Mouse (Mus musculus) heart, postnatal 10 days (tissue): Measurements from ENCODE around the gene Zfp750. TPM values are rescaled to one million over a fixed set of nuclear protein-coding genes. Genes with fewer than 3 reads are reported as not detected.

Experiments
- DNase-seq, 2 experiments: peaks; one replicate each; pipeline ENCODE4 v3.0.0; 2021
- intact Hi-C: fragments of 180-260 bp; cut with DNase I; formaldehyde crosslinking; loops from one replicate; pipeline ENCODE4 v1.15.1; 2025
- total RNA-seq, 2 experiments: library from RNA; stranded (reverse); gene quantifications; 2 replicates each; pipeline ENCODE4 v1.2.3; 2021

Gene Zfp750
- total RNA-seq, 2 experiments from 2014 or later = 0.07 TPM; not detected in 1

DNA sequence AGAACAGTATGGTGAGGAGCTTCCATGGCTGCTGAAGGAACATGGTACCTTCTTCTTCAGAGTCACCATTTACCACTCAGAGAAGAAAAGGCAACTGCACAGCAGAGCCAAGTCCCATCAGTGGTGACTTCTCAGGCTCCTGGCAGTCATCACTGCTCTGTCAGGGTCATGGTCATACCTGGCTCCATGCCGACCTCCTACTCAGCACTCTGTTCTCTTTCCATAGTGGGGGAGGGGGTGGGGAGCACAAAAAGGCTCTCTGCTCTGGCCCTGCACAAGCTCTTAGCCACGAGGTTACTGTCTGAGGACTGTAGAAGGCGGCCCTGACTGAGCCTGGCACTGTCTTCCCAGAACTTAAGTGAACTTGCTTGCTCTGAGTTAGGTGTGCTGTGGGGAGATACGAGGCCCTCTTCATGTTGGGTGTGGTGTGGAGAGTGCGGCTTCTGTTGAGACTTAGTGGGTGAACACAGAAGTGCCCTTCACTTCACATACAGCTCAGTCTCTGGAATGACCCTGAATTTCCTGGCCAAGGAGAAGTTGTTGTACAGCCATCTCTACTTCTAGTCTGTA is 24.2 kb upstream of the Zfp750 start:
- DNase-seq = no peak
- intact Hi-C loops = no loop called here

- DNase-seq = no peak
- intact Hi-C loops = no loop called here
These were observed 23.3 kb upstream of the Zfp750 start for GRCm38 (mm10) chr11:121542471-121542870.

- no peak for DNase-seq
- intact Hi-C loops = no loop called here
These were observed 17.4 kb upstream of the Zfp750 start for GRCm38 (mm10) chr11:121536528-121536927.

DNA sequence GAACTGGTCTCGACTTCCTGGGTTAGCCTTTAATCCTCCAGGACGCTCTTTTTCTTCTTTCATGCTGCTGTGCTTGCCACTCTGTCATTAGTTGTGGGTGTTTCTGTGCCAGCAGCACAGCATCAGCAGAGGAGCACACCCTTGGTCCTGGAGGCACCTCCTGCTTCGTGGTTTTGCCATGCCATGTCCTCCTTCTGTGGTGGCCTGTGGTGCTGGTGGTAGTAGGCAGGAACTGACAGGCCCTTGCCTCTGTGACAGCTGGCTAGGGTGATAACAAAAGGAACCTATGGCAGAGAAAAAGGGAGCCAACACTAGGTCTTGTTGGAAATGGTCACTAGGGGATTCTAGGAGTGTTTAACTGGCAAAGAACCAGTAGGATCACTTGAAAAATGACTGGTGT is 10.6 kb upstream of the Zfp750 start:
- intact Hi-C loops = no loop called here
- no peak for DNase-seq

GRCm38 (mm10) chr11:121524191-121524590 is 5.1 kb upstream of the Zfp750 start:
- no peak for DNase-seq
- intact Hi-C loops = no loop called here

- intact Hi-C loops = no loop called here
- DNase-seq = no peak
These were observed 3.1 kb upstream of the Zfp750 start for GRCm38 (mm10) chr11:121522156-121522762.

DNA sequence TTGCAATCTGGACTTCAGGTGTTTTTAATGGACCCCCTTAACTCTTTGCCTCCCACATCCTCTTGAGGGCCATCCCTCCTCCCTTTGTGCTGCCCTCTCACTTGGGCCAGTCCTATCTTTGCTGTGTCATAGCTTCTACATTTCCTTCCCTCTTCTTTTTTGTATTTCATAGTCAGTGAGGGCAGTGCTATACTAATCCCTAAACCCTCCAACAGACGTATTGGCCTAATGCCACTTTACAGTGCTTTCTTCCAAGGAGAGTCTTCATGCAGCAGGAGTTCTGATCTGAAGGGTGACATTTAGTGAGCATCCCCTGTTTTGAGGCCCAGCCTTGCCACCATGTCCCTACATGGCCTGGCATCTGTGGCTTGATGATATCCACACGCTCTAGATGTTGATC is 1.6 kb upstream of the Zfp750 start:
- intact Hi-C loops = no loop called here

DNA sequence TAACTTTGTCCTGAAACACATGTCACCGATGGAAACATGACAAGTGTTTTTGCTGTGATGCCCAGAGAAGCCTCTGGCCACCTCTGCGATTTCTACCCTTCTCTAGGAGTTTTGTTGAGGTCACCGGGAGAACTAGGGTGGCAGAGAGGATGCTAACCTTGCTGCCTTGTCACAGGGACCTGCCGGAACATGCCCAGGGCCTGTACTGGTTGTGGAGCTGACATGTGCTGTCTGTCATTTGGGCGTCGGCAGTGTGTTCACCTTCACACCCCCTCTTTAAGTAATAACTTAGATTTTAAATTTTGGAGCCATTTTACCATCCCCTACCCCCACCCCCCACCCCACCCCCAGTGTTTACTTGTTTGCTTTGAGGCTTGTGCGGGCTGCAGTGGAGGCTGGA is 570 bp upstream of the Zfp750 start:
- no peak for DNase-seq
- intact Hi-C loops = no loop called here

More for the DNA sequence above, 1.6 kb upstream of the Zfp750 start:
- no peak for DNase-seq

GRCm38 (mm10) chr11:121517687-121518465 is 1.3 kb downstream of the Zfp750 start:
- intact Hi-C loops = no loop called here

GRCm38 (mm10) chr11:121516906-121517305 is 2.2 kb downstream of the Zfp750 start:
- intact Hi-C loops = no loop called here
- DNase-seq = no peak

More at GRCm38 (mm10) chr11:121517687-121518465, 1.3 kb downstream of the Zfp750 start:
- peak; percentile 33 to 35 for DNase-seq

- intact Hi-C loops = no loop called here
- DNase-seq = no peak
These were observed 3.1 kb downstream of the Zfp750 start for GRCm38 (mm10) chr11:121515996-121516395.

- intact Hi-C loops = no loop called here
These were observed 6.1 kb downstream of the Zfp750 start for GRCm38 (mm10) chr11:121512896-121513572.

DNA sequence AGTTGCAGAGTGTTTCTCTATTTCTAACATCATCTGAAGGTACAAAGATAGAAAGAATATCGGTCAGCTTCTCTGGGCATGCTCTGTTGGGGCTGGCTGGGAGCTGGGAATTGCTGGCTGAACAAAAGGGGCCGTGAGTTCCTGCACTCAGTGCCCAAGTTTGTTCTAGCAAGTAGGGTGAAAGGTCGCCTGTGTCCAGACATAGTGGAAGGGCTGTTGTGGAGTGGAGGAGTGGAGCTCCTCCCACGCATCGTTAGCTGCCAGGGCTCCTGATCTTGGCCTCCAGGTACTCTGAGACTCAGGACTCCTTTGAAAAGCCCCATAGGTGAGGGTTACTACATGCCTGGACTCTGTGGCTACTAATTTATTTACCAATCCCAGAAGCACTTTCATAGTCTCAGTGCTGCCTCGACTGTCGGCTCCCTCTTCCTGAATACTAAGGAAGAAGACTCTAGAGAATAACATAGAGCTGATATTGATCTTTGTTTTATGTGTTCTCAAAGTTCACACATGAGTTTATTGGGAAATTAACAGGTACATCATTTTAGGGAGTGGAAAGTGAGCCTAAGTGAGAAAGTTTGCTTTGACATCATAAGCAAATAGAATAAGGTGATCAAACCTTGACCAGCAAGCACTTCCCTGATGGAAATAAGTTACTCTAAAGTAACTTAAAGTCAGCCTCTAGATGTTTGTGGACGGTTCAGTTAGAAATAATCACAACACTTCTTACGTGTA is 8.5 kb downstream of the Zfp750 start:
- intact Hi-C loops = no loop called here
- no peak for DNase-seq

More at GRCm38 (mm10) chr11:121512896-121513572, 6.1 kb downstream of the Zfp750 start:
- no peak for DNase-seq

- DNase-seq = no peak
- intact Hi-C loops = no loop called here
These were observed 10.7 kb downstream of the Zfp750 start for GRCm38 (mm10) chr11:121508478-121508877.

GRCm38 (mm10) chr11:121502000-121502860 is 16.9 kb downstream of the Zfp750 start:
- DNase-seq = no peak
- intact Hi-C loops = no loop called here

GRCm38 (mm10) chr11:121501525-121501924 is 17.6 kb downstream of the Zfp750 start:
- DNase-seq = no peak
- intact Hi-C loops = no loop called here

DNA sequence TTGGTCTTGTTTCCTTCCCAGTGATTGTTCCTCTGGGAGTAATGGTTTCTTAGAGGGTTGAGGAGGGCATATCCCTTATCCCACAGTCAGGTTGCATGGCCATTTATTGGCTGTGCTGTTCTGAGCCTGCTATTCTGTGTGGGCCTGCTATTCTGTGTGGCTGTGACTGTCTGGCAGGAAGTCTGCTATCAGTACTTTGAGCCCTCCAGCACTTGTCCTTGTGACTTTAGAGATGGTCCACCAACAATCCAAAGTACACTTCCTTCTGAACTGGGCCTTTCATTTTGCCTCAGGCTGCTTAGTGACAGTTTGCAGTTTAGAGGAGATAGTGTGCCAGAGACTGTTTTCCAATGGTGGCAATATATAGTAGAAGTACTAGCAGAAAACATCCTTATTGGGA is 18.5 kb downstream of the Zfp750 start:
- no peak for DNase-seq

GRCm38 (mm10) chr11:121490651-121491050 is 28.5 kb downstream of the Zfp750 start:
- intact Hi-C loops = no loop called here
- no peak for DNase-seq

More for the DNA sequence above, 18.5 kb downstream of the Zfp750 start:
- intact Hi-C loops = no loop called here

DNA sequence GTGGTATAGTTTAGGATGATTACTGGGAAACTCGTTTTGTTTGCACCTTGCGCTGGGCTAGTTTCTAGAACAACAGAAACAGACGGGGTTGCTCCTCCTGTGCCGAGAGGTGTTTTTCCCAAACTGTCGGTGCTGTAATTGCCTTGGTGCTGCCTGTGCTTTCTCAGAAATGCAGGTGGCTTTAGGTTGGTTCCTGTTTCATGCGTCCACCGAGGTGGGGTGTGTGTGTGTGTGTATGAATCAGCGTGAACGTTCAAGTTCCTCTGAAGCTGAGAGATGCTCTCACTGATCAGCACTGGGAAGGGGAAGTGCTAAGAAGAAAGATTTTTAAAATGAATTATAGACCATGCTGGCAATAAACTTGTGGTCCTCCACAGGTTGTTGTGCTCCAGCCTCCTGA is 33.3 kb downstream of the Zfp750 start:
- intact Hi-C loops = no loop called here
- no peak for DNase-seq

GRCm38 (mm10) chr11:121481129-121481528 is 38.0 kb downstream of the Zfp750 start:
- intact Hi-C loops = no loop called here
- no peak for DNase-seq
